ENCODE assay signal across 12 mouse cellular contexts in the genomic region with DNA sequence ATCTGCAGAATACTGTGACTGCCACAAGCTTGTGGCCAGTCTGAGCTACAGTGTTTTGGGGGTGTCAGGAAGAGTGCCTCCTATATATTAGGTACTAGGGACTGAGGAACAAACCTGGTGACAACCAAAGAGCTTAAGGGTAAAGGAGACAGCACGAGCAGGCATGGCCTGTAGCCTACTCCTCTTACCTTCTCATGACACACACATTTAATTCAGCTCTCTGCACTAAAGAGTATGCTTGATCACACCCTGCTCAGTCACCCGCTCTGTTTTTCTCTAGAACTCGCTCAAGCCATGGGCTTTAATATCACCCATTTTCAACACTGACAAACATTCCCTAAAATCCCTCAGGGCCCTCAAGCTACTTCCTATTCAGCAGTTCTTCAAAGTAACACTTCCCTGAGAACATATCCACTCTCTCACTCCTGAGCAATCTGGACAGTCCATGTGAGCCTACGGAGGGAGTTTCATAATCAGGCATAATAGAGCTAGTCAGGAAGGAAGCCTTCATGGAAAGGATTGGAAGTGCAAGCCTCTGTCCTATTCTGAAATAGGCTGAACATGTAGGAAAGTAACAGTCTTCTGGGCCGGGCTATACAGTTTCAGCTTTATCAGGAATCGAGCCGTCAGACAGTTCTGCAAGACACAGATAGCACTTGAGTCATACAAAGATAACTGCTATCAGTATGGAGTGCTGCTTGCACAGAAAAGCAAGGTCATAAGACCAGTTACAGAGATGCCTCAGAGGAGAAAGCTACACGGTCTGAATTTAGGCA.
A peak's percentile ranks its signal among the peaks of the same experiment; 100 is the strongest.
DNase-seq lines count a peak whose midpoint lies in the region; ATAC-seq and TF ChIP-seq lines count a peak whose summit lies in the region.
"Had no signal": no experiment of that assay in that cellular context is flagged by ENCODE, and none has a peak within 500 bp of the region (broad histone marks: within the 10 kb centered on the region; RNA-seq: fewer than 3 reads in every experiment).

No protein-coding gene starts in this region.

- no peaks in the 10 kb centered on the region for H3K27me3 ChIP-seq in lung, postnatal 0 days (replicated peaks; ENCODE audit: insufficient read depth, low read length)
- H3K27me3 ChIP-seq in liver, embryonic 14.5 days (ENCODE audit: control insufficient read depth, insufficient read depth, low read length) = no peaks in the 10 kb centered on the region
- H3K27me3 ChIP-seq in midbrain, embryonic 14.5 days (ENCODE audit: control insufficient read depth, insufficient read depth, low read length) = no peaks in the 10 kb centered on the region
- H3K27me3 ChIP-seq: hindbrain, embryonic 12.5 days had no signal

- DNase-seq in lung, postnatal 0 days (ENCODE audit: low spot score) = no peak
- no peak for DNase-seq in lung, postnatal 25 days (ENCODE audit: low spot score)
- DNase-seq in liver, embryonic 14.5 days (ENCODE audit: low read depth in 3 of 3, low spot score in 3 of 3) = peak; percentile 89 to 91 (median 90)
- peak; percentile 51 for DNase-seq in yolk sac, embryonic 10.5 days (ENCODE audit: low spot score)
- no peak for DNase-seq in gastrocnemius, postnatal 10 days
- no peak for DNase-seq in midbrain, embryonic 14.5 days
- DNase-seq: cerebellum, adult 9-10 months; lung, adult 2 months; retina, postnatal 1 day had no signal

- H3K4me2 ChIP-seq in lung, postnatal 0 days (replicated peaks; ENCODE audit: low read depth, low read length) = no peak overlapping the region
- peak overlapping the region; percentile 87 for H3K4me2 ChIP-seq in liver, embryonic 14.5 days (ENCODE audit: low read depth)
- no peak overlapping the region for H3K4me2 ChIP-seq in midbrain, embryonic 14.5 days (ENCODE audit: low read length)
- H3K4me2 ChIP-seq: hindbrain, embryonic 12.5 days had no signal

- ATAC-seq in lung, postnatal 0 days = peak; percentile 30
- peak; percentile 85 for ATAC-seq in common myeloid progenitor, adult 5-6 weeks (replicated peaks; ENCODE audit: low read depth, poor library complexity, severe bottlenecking)
- peak; percentile 97 for ATAC-seq in liver, embryonic 14.5 days (ENCODE audit: insufficient read depth)
- ATAC-seq in midbrain, embryonic 14.5 days (ENCODE audit: low FRiP score, low TSS enrichment) = no peak

- no peak overlapping the region for H3K4me3 ChIP-seq in lung, postnatal 0 days (ENCODE audit: low read depth, low read length)
- peak overlapping the region; percentile 47 to 54 for H3K4me3 ChIP-seq in liver, embryonic 14.5 days (ENCODE audit: insufficient read depth in 1 of 2, low read depth in 2 of 2, low read length in 2 of 2)
- H3K4me3 ChIP-seq in midbrain, embryonic 14.5 days (replicated peaks; ENCODE audit: low read depth, low read length) = no peak overlapping the region
- H3K4me3 ChIP-seq: hindbrain, embryonic 12.5 days; myocyte had no signal

- no peak for TF ChIP-seq CTCF in lung, postnatal 0 days (IDR thresholded peaks at IDR 0.05)
- TF ChIP-seq CTCF in liver, embryonic 14.5 days (IDR thresholded peaks at IDR 0.05; ENCODE audit: low read depth) = no peak

- no peaks in the 10 kb centered on the region; the same call in 1 of the 2 replicates for H3K4me1 ChIP-seq in lung, postnatal 0 days (ENCODE audit: insufficient read depth, low read depth, low read length)
- H3K4me1 ChIP-seq in liver, embryonic 14.5 days (replicated peaks; ENCODE audit: control insufficient read depth in 2 of 2, insufficient read depth in 2 of 2, low read length in 1 of 2) = peaks cover 52 to 68% of the 10 kb centered on the region in 2 experiments
- H3K4me1 ChIP-seq in midbrain, embryonic 14.5 days (ENCODE audit: control insufficient read depth, insufficient read depth, low read length) = peaks cover 6% of the 10 kb centered on the region; the same call in 1 of the 2 replicates

- no peak for TF ChIP-seq EP300 in lung, postnatal 0 days (IDR thresholded peaks at IDR 0.05)
- TF ChIP-seq EP300 in liver, embryonic 14.5 days (IDR thresholded peaks at IDR 0.05; ENCODE audit: low read depth) = peak; percentile 100

- H3K36me3 ChIP-seq in lung, postnatal 0 days (ENCODE audit: insufficient read depth, low read length) = no peaks in the 10 kb centered on the region; the same call in 1 of the 2 replicates
- H3K36me3 ChIP-seq in liver, embryonic 14.5 days (replicated peaks; ENCODE audit: control insufficient read depth, insufficient read depth, low read depth) = no peaks in the 10 kb centered on the region
- no peaks in the 10 kb centered on the region for H3K36me3 ChIP-seq in midbrain, embryonic 14.5 days (ENCODE audit: control insufficient read depth, insufficient read depth, low read length)

- H3K9me3 ChIP-seq in lung, postnatal 0 days (ENCODE audit: low read length) = 0 out of 2 replicates have a peak, but pooled peaks cover 3% of the 10 kb centered on the region
- no peaks in the 10 kb centered on the region for H3K9me3 ChIP-seq in liver, embryonic 14.5 days (ENCODE audit: control insufficient read depth, low read length)
- no peaks in the 10 kb centered on the region for H3K9me3 ChIP-seq in midbrain, embryonic 14.5 days (ENCODE audit: control insufficient read depth, low read length)
- H3K9me3 ChIP-seq: hindbrain, embryonic 12.5 days had no signal

- no peak overlapping the region for H3K27ac ChIP-seq in lung, postnatal 0 days (ENCODE audit: low read length)
- H3K27ac ChIP-seq in liver, embryonic 14.5 days = peak overlapping the region; percentile 100
- no peak overlapping the region for H3K27ac ChIP-seq in midbrain, embryonic 14.5 days (replicated peaks; ENCODE audit: low read depth, low read length)
- H3K27ac ChIP-seq: hindbrain, embryonic 12.5 days had no signal

- 63% methylated on average over 8 of the region's 8 CpGs for WGBS in lung, postnatal 0 days
- 10% methylated on average over 8 of the region's 8 CpGs for WGBS in liver, embryonic 14.5 days (ENCODE audit: insufficient replicate concordance)
- WGBS in midbrain, embryonic 14.5 days = 85% methylated on average over 8 of the region's 8 CpGs

- H3K9ac ChIP-seq in lung, postnatal 0 days (replicated peaks; ENCODE audit: low read depth) = no peak overlapping the region
- H3K9ac ChIP-seq in liver, embryonic 14.5 days (replicated peaks) = peak overlapping the region; percentile 93
- no peak overlapping the region for H3K9ac ChIP-seq in midbrain, embryonic 14.5 days (replicated peaks; ENCODE audit: low read length)
- H3K9ac ChIP-seq: hindbrain, embryonic 12.5 days had no signal

Comparison
In these comparisons a context has a peak if more than half of its experiments do, and no peak if none do; other contexts are left out.
1. DNase-seq: peak in liver, embryonic 14.5 days (3 of 3) and yolk sac, embryonic 10.5 days (single experiment); none in lung, postnatal 0 days (single experiment), lung, postnatal 25 days (single experiment), gastrocnemius, postnatal 10 days (single experiment) and midbrain, embryonic 14.5 days (single experiment).
2. H3K4me3 ChIP-seq: peak in liver, embryonic 14.5 days (2 of 2); none in lung, postnatal 0 days (single experiment) and midbrain, embryonic 14.5 days (single experiment).